Mouse (Mus musculus) MEL (cell line): ENCODE data around the gene Tmem184a. TPM values are rescaled to one million over a fixed set of nuclear protein-coding genes. Genes with fewer than 3 reads are reported as not detected.

Experiments used
- DNase-seq: peaks from one replicate; pipeline ENCODE4 v3.0.0; 2011; ENCODE audit warnings: low read depth, low spot score
- H3K27ac ChIP-seq: 2 replicates; pipeline ENCODE4 v1.5.1; 2012; ENCODE audit warnings: low read depth, mild to moderate bottlenecking, control low read depth, low read length, moderate library complexity; ENCODE audit not compliant: control insufficient read depth
- H3K27me3 ChIP-seq, 2 experiments: fragments of 150-350 bp in 1 of 2; sonication (generic) in 1 of 2; 2 replicates each; pipeline ENCODE4 v1.6.1; 2012; ENCODE audit warnings: low read length in 2 of 2, mild to moderate bottlenecking in 2 of 2, improper control_type of control experiment in 1 of 2, moderate library complexity in 1 of 2; ENCODE audit not compliant: insufficient read depth in 2 of 2, control insufficient read depth in 1 of 2
- H3K36me3 ChIP-seq, 2 experiments: 2 replicates each; pipeline ENCODE4 v1.6.1; 2012 to 2014; ENCODE audit warnings: low read length in 2 of 2, improper control_type of control experiment in 1 of 2, inconsistent platforms in 1 of 2, mild to moderate bottlenecking in 1 of 2; ENCODE audit not compliant: insufficient read depth in 2 of 2, control insufficient read depth in 1 of 2
- H3K4me1 ChIP-seq, 2 experiments: fragments of 150-350 bp in 1 of 2; sonication (generic) in 1 of 2; 2 replicates each; pipeline ENCODE4 v1.6.1; 2012; ENCODE audit warnings: low read length in 2 of 2, improper control_type of control experiment in 1 of 2, mild to moderate bottlenecking in 1 of 2; ENCODE audit not compliant: insufficient read depth in 2 of 2, control insufficient read depth in 1 of 2
- H3K4me3 ChIP-seq, 2 experiments: fragments of 150-350 bp in 1 of 2; sonication (generic) in 1 of 2; 2 replicates each; pipeline ENCODE4 v1.5.1; 2012; ENCODE audit warnings: low read depth in 2 of 2, low read length in 2 of 2, mild to moderate bottlenecking in 2 of 2, moderate library complexity in 2 of 2, control low read depth in 1 of 2, improper control_type of control experiment in 1 of 2; ENCODE audit not compliant: control insufficient read depth in 1 of 2, insufficient read depth in 1 of 2
- H3K79me2 ChIP-seq: 2 replicates; pipeline ENCODE4 v1.6.1; 2012; ENCODE audit warnings: mild to moderate bottlenecking, low read length, moderate library complexity; ENCODE audit not compliant: control insufficient read depth, poor library complexity, insufficient read depth
- H3K9ac ChIP-seq: 2 replicates; pipeline ENCODE4 v1.6.1; 2012; ENCODE audit warnings: low read depth, mild to moderate bottlenecking, control low read depth, low read length, moderate library complexity; ENCODE audit not compliant: control insufficient read depth, poor library complexity, severe bottlenecking
- H3K9me3 ChIP-seq: fragments of 150-350 bp; sonication (generic); replicated peaks from 2 replicates; pipeline ENCODE4 v1.6.1; 2012; ENCODE audit warnings: mild to moderate bottlenecking, low read length, improper control_type of control experiment, moderate library complexity; ENCODE audit not compliant: insufficient read depth
- CHD1 ChIP-seq: IDR thresholded peaks from 2 replicates; pipeline ENCODE4 v1.6.1; 2012; ENCODE audit warnings: low read depth, mild to moderate bottlenecking, inconsistent platforms, low read length, improper control_type of control experiment
- CTCF ChIP-seq, 3 experiments: IDR thresholded peaks in 2 of 3; conservative IDR thresholded peaks in 1 of 3; 2 replicates each; pipeline ENCODE4 v1.5.1; 2011 to 2012; ENCODE audit warnings: low read length in 3 of 3, low read depth in 2 of 3, mild to moderate bottlenecking in 2 of 3, improper control_type of control experiment in 1 of 3, inconsistent platforms in 1 of 3, mixed read lengths in 1 of 3, moderate library complexity in 1 of 3; ENCODE audit not compliant: control insufficient read depth in 1 of 3, insufficient read depth in 1 of 3, poor library complexity in 1 of 3, severe bottlenecking in 1 of 3
- E2F4 ChIP-seq: IDR thresholded peaks from 2 replicates; pipeline ENCODE4 v1.6.1; 2011; ENCODE audit warnings: low read depth, low read length, improper control_type of control experiment, borderline replicate concordance
- EP300 ChIP-seq, 2 experiments: IDR thresholded peaks; 2 replicates each; pipeline ENCODE4 v1.6.1; 2011; ENCODE audit warnings: improper control_type of control experiment in 2 of 2, low read length in 2 of 2, low read depth in 1 of 2, mild to moderate bottlenecking in 1 of 2
- ETS1 ChIP-seq: IDR thresholded peaks from 2 replicates; pipeline ENCODE4 v1.6.1; 2012; ENCODE audit warnings: low read depth, mild to moderate bottlenecking, inconsistent platforms, low read length, improper control_type of control experiment, moderate library complexity
- GABPA ChIP-seq: IDR thresholded peaks from 2 replicates; pipeline ENCODE4 v1.6.1; 2012; ENCODE audit warnings: low read depth, mild to moderate bottlenecking, inconsistent platforms, low read length, improper control_type of control experiment, moderate library complexity
- GATA1 ChIP-seq: IDR thresholded peaks from 2 replicates; pipeline ENCODE4 v1.6.1; 2011; ENCODE audit warnings: low read depth, low read length, improper control_type of control experiment
- HCFC1 ChIP-seq: IDR thresholded peaks from 2 replicates; pipeline ENCODE4 v1.6.1; 2012; ENCODE audit warnings: low read depth, mild to moderate bottlenecking, inconsistent platforms, low read length, improper control_type of control experiment, moderate library complexity
- KAT2A ChIP-seq: conservative IDR thresholded peaks from 2 replicates; pipeline ENCODE4 v1.6.1; 2012; ENCODE audit warnings: low read depth, low read length, improper control_type of control experiment, inconsistent platforms
- MAFK ChIP-seq: IDR thresholded peaks from 2 replicates; pipeline ENCODE4 v1.6.1; 2011; ENCODE audit warnings: low read depth, mild to moderate bottlenecking, low read length, improper control_type of control experiment, borderline replicate concordance
- MAX ChIP-seq: IDR thresholded peaks from 2 replicates; pipeline ENCODE4 v1.6.1; 2011; ENCODE audit warnings: low read length, improper control_type of control experiment
- MAZ ChIP-seq: IDR thresholded peaks from 2 replicates; pipeline ENCODE4 v1.6.1; 2012; ENCODE audit warnings: low read depth, mild to moderate bottlenecking, inconsistent platforms, low read length, improper control_type of control experiment
- MEF2A ChIP-seq: IDR thresholded peaks from 2 replicates; pipeline ENCODE4 v1.6.1; 2014; ENCODE audit warnings: low read depth, mild to moderate bottlenecking, inconsistent platforms, low read length, improper control_type of control experiment; ENCODE audit not compliant: poor library complexity, insufficient replicate concordance, severe bottlenecking; ENCODE audit errors: extremely low read depth
- MYC ChIP-seq: IDR thresholded peaks from 2 replicates; pipeline ENCODE4 v1.6.1; 2011; ENCODE audit warnings: low read depth, mild to moderate bottlenecking, low read length, improper control_type of control experiment, moderate library complexity
- NELFE ChIP-seq: IDR thresholded peaks from 2 replicates; pipeline ENCODE4 v1.6.1; 2011; ENCODE audit warnings: low read depth, low read length, improper control_type of control experiment
- NRF1 ChIP-seq: IDR thresholded peaks from 2 replicates; pipeline ENCODE4 v1.6.1; 2014; ENCODE audit warnings: low read depth, mild to moderate bottlenecking, inconsistent platforms, low read length, improper control_type of control experiment, moderate library complexity; ENCODE audit not compliant: poor library complexity, insufficient read depth, severe bottlenecking
- POLR2A ChIP-seq, 2 experiments: IDR thresholded peaks; 2 replicates each; pipeline ENCODE4 v1.6.1; 2011 to 2012; ENCODE audit warnings: low read length in 2 of 2, mild to moderate bottlenecking in 2 of 2, control low read depth in 1 of 2, improper control_type of control experiment in 1 of 2, low read depth in 1 of 2, moderate library complexity in 1 of 2; ENCODE audit not compliant: control insufficient read depth in 1 of 2, insufficient read depth in 1 of 2, poor library complexity in 1 of 2
- POLR2AphosphoS2 ChIP-seq: IDR thresholded peaks from 2 replicates; pipeline ENCODE4 v1.6.1; 2011; ENCODE audit warnings: low read length, improper control_type of control experiment
- POLR2AphosphoS5 ChIP-seq: IDR thresholded peaks from 2 replicates; pipeline ENCODE4 v1.6.1; 2012; ENCODE audit warnings: low read depth, borderline replicate concordance, mild to moderate bottlenecking, inconsistent platforms, low read length, moderate library complexity, mixed read lengths
- RAD21 ChIP-seq: IDR thresholded peaks from 2 replicates; pipeline ENCODE4 v1.6.1; 2011; ENCODE audit warnings: mild to moderate bottlenecking, low read depth, low read length, improper control_type of control experiment
- RCOR1 ChIP-seq: IDR thresholded peaks from 2 replicates; pipeline ENCODE4 v1.6.1; 2012; ENCODE audit warnings: low read depth, mild to moderate bottlenecking, inconsistent platforms, low read length, improper control_type of control experiment
- SIN3A ChIP-seq: IDR thresholded peaks from 2 replicates; pipeline ENCODE4 v1.6.1; 2012; ENCODE audit warnings: low read length, improper control_type of control experiment, inconsistent platforms
- SMC3 ChIP-seq: IDR thresholded peaks from 2 replicates; pipeline ENCODE4 v1.6.1; 2011; ENCODE audit warnings: low read depth, low read length, improper control_type of control experiment
- TAL1 ChIP-seq: IDR thresholded peaks from 2 replicates; pipeline ENCODE4 v1.6.1; 2012; ENCODE audit warnings: mild to moderate bottlenecking, inconsistent platforms, low read length, moderate library complexity, mixed read lengths
- UBTF ChIP-seq: IDR thresholded peaks from 2 replicates; pipeline ENCODE4 v1.6.1; 2012; ENCODE audit warnings: low read depth, mild to moderate bottlenecking, inconsistent platforms, low read length, improper control_type of control experiment, moderate library complexity, borderline replicate concordance; ENCODE audit not compliant: insufficient read depth
- USF2 ChIP-seq, 2 experiments: IDR thresholded peaks; 2 replicates each; pipeline ENCODE4 v1.6.1; 2011 to 2012; ENCODE audit warnings: improper control_type of control experiment in 2 of 2, low read length in 2 of 2, borderline replicate concordance in 1 of 2, inconsistent platforms in 1 of 2, low read depth in 1 of 2, mild to moderate bottlenecking in 1 of 2; ENCODE audit not compliant: insufficient read depth in 1 of 2
- ZC3H11A ChIP-seq: IDR thresholded peaks from 2 replicates; pipeline ENCODE4 v1.6.1; 2012; ENCODE audit warnings: low read depth, mild to moderate bottlenecking, inconsistent platforms, low read length, improper control_type of control experiment
- ZKSCAN1 ChIP-seq: IDR thresholded peaks from 2 replicates; pipeline ENCODE4 v1.6.1; 2012; ENCODE audit warnings: low read depth, mild to moderate bottlenecking, inconsistent platforms, low read length, improper control_type of control experiment, moderate library complexity
- ZMIZ1 ChIP-seq: IDR thresholded peaks from 2 replicates; pipeline ENCODE4 v1.6.1; 2012; ENCODE audit warnings: low read depth, mild to moderate bottlenecking, inconsistent platforms, low read length, improper control_type of control experiment, moderate library complexity
- ZNF384 ChIP-seq: IDR thresholded peaks from 2 replicates; pipeline ENCODE4 v1.6.1; 2012; ENCODE audit warnings: low read depth, mild to moderate bottlenecking, inconsistent platforms, low read length, improper control_type of control experiment
- polyA plus RNA-seq, 2 experiments: library from polyadenylated mRNA; stranded (reverse) in 1 of 2; unstranded in 1 of 2; fragments of >175 nt in 1 of 2; fragments of >200 nt in 1 of 2; gene quantifications; 2 replicates each; pipeline versions ENCODE4 v1.2.1 to v1.2.4; 2012; ENCODE audit warnings: low replicate concordance in 2 of 2, low read depth in 1 of 2; ENCODE audit not compliant: insufficient read length in 2 of 2, insufficient read depth in 1 of 2, missing spikeins in 1 of 2
- total RNA-seq: library from RNA; depleted of rRNA; stranded (reverse); fragments of 300-350 nt; gene quantifications from 2 replicates; pipeline ENCODE4 v1.2.3, GENCODE M21; 2012

Tmem184a gene
- total and polyA plus RNA-seq, 3 experiments = 0.10 to 0.27 TPM; not detected in 1

- H3K79me2 ChIP-seq = no peaks in the 10 kb centered on the region
- TF ChIP-seq CTCF (IDR thresholded peaks at IDR 0.05 in 2 of 3, conservative IDR thresholded peaks at IDR 0.05 in 1 of 3; ENCODE audit: control insufficient read depth in 1 of 3, insufficient read depth in 1 of 3, low read depth in 2 of 3, low read length in 3 of 3, poor library complexity in 1 of 3, severe bottlenecking in 1 of 3) = no peak
- TF ChIP-seq ZC3H11A = no peak
- no peak for TF ChIP-seq MYC
- TF ChIP-seq EP300 (IDR thresholded peaks at IDR 0.05; ENCODE audit: low read depth in 1 of 2, low read length in 2 of 2) = no peak
- TF ChIP-seq RCOR1 = no peak
- TF ChIP-seq MAX = no peak
- TF ChIP-seq POLR2AphosphoS5 = no peak
- TF ChIP-seq MEF2A = no peak
- TF ChIP-seq KAT2A = no peak
- no peak for TF ChIP-seq E2F4
- TF ChIP-seq HCFC1 = no peak
- TF ChIP-seq RAD21 = no peak
- no peak for TF ChIP-seq NELFE
- no peak for TF ChIP-seq GABPA
- TF ChIP-seq MAFK = no peak
- TF ChIP-seq ZKSCAN1 = no peak
- TF ChIP-seq POLR2AphosphoS2 = no peak
- TF ChIP-seq ZNF384 = no peak
- H3K4me3 ChIP-seq = no peak overlapping the region
- no peak overlapping the region for H3K9ac ChIP-seq
- no peaks in the 10 kb centered on the region for H3K36me3 ChIP-seq
- no peak overlapping the region for H3K27ac ChIP-seq
- no peak for DNase-seq
- no peaks in the 10 kb centered on the region for H3K9me3 ChIP-seq
- peaks cover 0 to 17% of the 10 kb centered on the region in 2 experiments; a peak in 2 of 4 replicates for H3K4me1 ChIP-seq
- no peaks in the 10 kb centered on the region for H3K27me3 ChIP-seq
Measured at GRCm38 (mm10) chr5:139811677-139812397, 7.9 kb downstream of the Tmem184a start.

GRCm38 (mm10) chr5:139809397-139809796 lies 10.3 kb downstream of the Tmem184a start:
- H3K9ac ChIP-seq = no peak overlapping the region
- peaks cover 4 to 26% of the 10 kb centered on the region in 2 experiments for H3K4me1 ChIP-seq
- no peak overlapping the region for H3K27ac ChIP-seq
- H3K27me3 ChIP-seq = no peaks in the 10 kb centered on the region
- no peak overlapping the region for H3K4me3 ChIP-seq
- no peaks in the 10 kb centered on the region for H3K79me2 ChIP-seq
- H3K9me3 ChIP-seq = no peaks in the 10 kb centered on the region
- peak; percentile 67 for DNase-seq
- H3K36me3 ChIP-seq = peaks cover 0 to 16% of the 10 kb centered on the region in 2 experiments; a peak in 2 of 4 replicates
- TF ChIP-seq ZMIZ1 (no peak), POLR2AphosphoS2 (no peak), KAT2A (no peak), UBTF (no peak), GABPA (no peak), ETS1 (0 out of 2 replicates have a peak, but pooled peaks have one; percentile 22), POLR2A (IDR thresholded peaks at IDR 0.05; ENCODE audit: control insufficient read depth in 1 of 2, insufficient read depth in 1 of 2, low read depth in 1 of 2, low read length in 2 of 2, poor library complexity in 1 of 2) (no peak), SMC3 (peak; percentile 30; the same call in 1 of the 2 replicates), TAL1 (no peak), NRF1 (peak; percentile 20; the same call in 1 of the 2 replicates), ZKSCAN1 (no peak), MAZ (no peak), USF2 (IDR thresholded peaks at IDR 0.05; ENCODE audit: borderline replicate concordance in 1 of 2, insufficient read depth in 1 of 2, low read depth in 1 of 2, low read length in 2 of 2) (no peak), SIN3A (no peak), GATA1 (no peak), CHD1 (no peak), RCOR1 (no peak)
